Mouse (Mus musculus): ENCODE measurements around the gene Nampt. TPM values are rescaled to one million over a fixed set of nuclear protein-coding genes. Genes with fewer than 3 reads are reported as not detected.

Nampt gene
- polyA plus RNA-seq, 1 experiment, result 30.2 TPM

GRCm38 (mm10) chr12:32893212-32893611 is 73.9 kb downstream of the Nampt start:
- 53% methylated on average over 12 of the region's 12 CpGs for WGBS
- peaks cover 6% of the 10 kb centered on the region for H3K4me1 ChIP-seq (ENCODE audit: control insufficient read depth, insufficient read depth, low read length)
- DNase-seq, result no peak
- H3K4me3 ChIP-seq (replicated peaks; ENCODE audit: insufficient read depth, low read depth, low read length), result no peak overlapping the region
- TF ChIP-seq POLR2A (IDR thresholded peaks at IDR 0.05; ENCODE audit: borderline replicate concordance, insufficient read depth, low read length) (no peak), CTCF (IDR thresholded peaks at IDR 0.05; ENCODE audit: borderline replicate concordance, insufficient read depth, low read depth, low read length) (no peak)
- H3K27me3 ChIP-seq (ENCODE audit: control insufficient read depth, insufficient read depth, low read length), result no peaks in the 10 kb centered on the region
- H3K27ac ChIP-seq (ENCODE audit: insufficient read depth, low read length), result no peak overlapping the region

GRCm38 (mm10) chr12:32895806-32896205 is 76.5 kb downstream of the Nampt start:
- 94% methylated on average over 1 of the region's 1 CpGs for WGBS
- no peak for DNase-seq
- no peak overlapping the region for H3K4me3 ChIP-seq (replicated peaks; ENCODE audit: insufficient read depth, low read depth, low read length)
- H3K4me1 ChIP-seq (ENCODE audit: control insufficient read depth, insufficient read depth, low read length), result peaks cover 6% of the 10 kb centered on the region
- H3K27me3 ChIP-seq (ENCODE audit: control insufficient read depth, insufficient read depth, low read length), result no peaks in the 10 kb centered on the region
- TF ChIP-seq CTCF (IDR thresholded peaks at IDR 0.05; ENCODE audit: borderline replicate concordance, insufficient read depth, low read depth, low read length) (no peak), POLR2A (IDR thresholded peaks at IDR 0.05; ENCODE audit: borderline replicate concordance, insufficient read depth, low read length) (no peak)
- no peak overlapping the region for H3K27ac ChIP-seq (ENCODE audit: insufficient read depth, low read length)

- TF ChIP-seq CTCF (IDR thresholded peaks at IDR 0.05; ENCODE audit: borderline replicate concordance, insufficient read depth, low read depth, low read length) (no peak), POLR2A (IDR thresholded peaks at IDR 0.05; ENCODE audit: borderline replicate concordance, insufficient read depth, low read length) (no peak)
- Histone ChIP-seq H3K4me3 (replicated peaks; ENCODE audit: insufficient read depth, low read depth, low read length) (no peak overlapping the region), H3K27ac (ENCODE audit: insufficient read depth, low read length) (no peak overlapping the region), H3K4me1 (ENCODE audit: control insufficient read depth, insufficient read depth, low read length) (peaks cover 6% of the 10 kb centered on the region), H3K27me3 (ENCODE audit: control insufficient read depth, insufficient read depth, low read length) (no peaks in the 10 kb centered on the region)
- WGBS, result 5% methylated on average over 7 of the region's 7 CpGs
- peak; percentile 39 to 47 for DNase-seq
These were observed 77.2 kb downstream of the Nampt start for GRCm38 (mm10) chr12:32896496-32896895.

GRCm38 (mm10) chr12:32897199-32898120 is 78.1 kb downstream of the Nampt start:
- TF ChIP-seq CTCF (IDR thresholded peaks at IDR 0.05; ENCODE audit: borderline replicate concordance, insufficient read depth, low read depth, low read length) (peak; percentile 100), POLR2A (IDR thresholded peaks at IDR 0.05; ENCODE audit: borderline replicate concordance, insufficient read depth, low read length) (no peak)
- H3K4me1 ChIP-seq (ENCODE audit: control insufficient read depth, insufficient read depth, low read length), result peaks cover 6% of the 10 kb centered on the region
- H3K27me3 ChIP-seq (ENCODE audit: control insufficient read depth, insufficient read depth, low read length), result no peaks in the 10 kb centered on the region
- H3K4me3 ChIP-seq (replicated peaks; ENCODE audit: insufficient read depth, low read depth, low read length), result no peak overlapping the region
- WGBS, result 51% methylated on average over 13 of the region's 13 CpGs
- no peak overlapping the region for H3K27ac ChIP-seq (ENCODE audit: insufficient read depth, low read length)
- DNase-seq, result peak; percentile 85 to 95

GRCm38 (mm10) chr12:32901005-32901404 is 81.7 kb downstream of the Nampt start:
- Histone ChIP-seq H3K4me1 (ENCODE audit: control insufficient read depth, insufficient read depth, low read length) (peaks cover 6% of the 10 kb centered on the region), H3K4me3 (replicated peaks; ENCODE audit: insufficient read depth, low read depth, low read length) (no peak overlapping the region), H3K27me3 (ENCODE audit: control insufficient read depth, insufficient read depth, low read length) (no peaks in the 10 kb centered on the region), H3K27ac (ENCODE audit: insufficient read depth, low read length) (no peak overlapping the region)
- TF ChIP-seq CTCF (IDR thresholded peaks at IDR 0.05; ENCODE audit: borderline replicate concordance, insufficient read depth, low read depth, low read length) (no peak), POLR2A (IDR thresholded peaks at IDR 0.05; ENCODE audit: borderline replicate concordance, insufficient read depth, low read length) (no peak)
- DNase-seq, result no peak
- WGBS, result 88% methylated on average over 3 of the region's 3 CpGs

Other genes with a start within 250 kb of the Nampt start
- gene Sypl, start 134.3 kb downstream of the Nampt start, polyA plus RNA-seq (2012; rRNA removed), result 53.6 and 54.7 TPM in 2 replicates